Comparison of ENCODE assay signal across 8 mouse cellular contexts in the genomic region with DNA sequence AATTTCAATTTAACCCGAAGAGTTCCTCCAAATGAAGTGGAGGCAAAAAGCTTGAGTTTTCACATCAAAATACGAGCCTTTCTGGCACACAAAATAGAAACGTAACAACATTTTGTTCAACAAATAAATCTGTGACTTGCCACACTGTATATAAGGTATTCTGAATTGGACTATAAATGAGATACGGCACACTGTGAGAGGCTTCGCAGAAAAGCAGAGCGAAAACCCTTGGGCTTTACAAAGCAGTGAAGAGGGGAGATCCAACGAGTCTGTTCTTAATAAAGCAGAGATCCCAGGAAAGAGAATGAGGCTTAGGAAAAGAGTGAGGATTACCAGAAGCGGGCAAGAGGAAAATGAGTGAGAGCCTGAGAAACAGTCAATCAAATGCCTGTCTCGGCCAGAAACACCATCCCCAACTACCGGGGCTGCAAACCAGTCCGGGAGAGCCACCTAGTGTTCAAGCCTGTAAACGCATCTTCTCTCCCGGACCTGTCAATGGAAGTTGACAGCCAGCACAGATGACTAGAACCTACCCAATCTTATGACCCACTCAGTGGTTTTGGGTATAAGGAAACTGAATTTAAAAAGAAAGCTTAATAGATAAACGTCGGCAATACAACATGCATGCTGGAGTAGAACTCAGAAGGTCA. TPM values are rescaled to one million over a fixed set of nuclear protein-coding genes. Genes with fewer than 3 reads are reported as not detected.
DNase-seq lines count a peak whose midpoint lies in the region; ATAC-seq and TF ChIP-seq lines count a peak whose summit lies in the region.
"Had no signal": no experiment of that assay in that cellular context is flagged by ENCODE, and none has a peak within 500 bp of the region (broad histone marks: within the 10 kb centered on the region; RNA-seq: fewer than 3 reads in every experiment).

No protein-coding gene starts in this region.

- no peak overlapping the region for H3K27ac ChIP-seq in bone marrow, adult 2 months (ENCODE audit: control insufficient read depth, insufficient read depth, low read depth, low read length, poor library complexity)
- no peak overlapping the region for H3K27ac ChIP-seq in embryonic fibroblast, embryonic 13.5 days (ENCODE audit: insufficient read depth, low read length)
- no peak overlapping the region for H3K27ac ChIP-seq in hindbrain, embryonic 14.5 days

- DNase-seq in Muller cell, postnatal 12 days (ENCODE audit: inconsistent ontology term): peak; percentile 31
- peak; percentile 90 for DNase-seq in hindbrain, embryonic 14.5 days (ENCODE audit: low spot score)
- DNase-seq in layer of hippocampus, postnatal 25 days (ENCODE audit: extremely low spot score in 1 of 2, low spot score in 1 of 2): peak; percentile 56 to 79
- peak; percentile 77 for DNase-seq in right cerebral cortex, postnatal 4 days

- H3K4me1 ChIP-seq in bone marrow, adult 2 months (ENCODE audit: control insufficient read depth, insufficient read depth, low read length): no peaks in the 10 kb centered on the region
- no peaks in the 10 kb centered on the region for H3K4me1 ChIP-seq in embryonic fibroblast, embryonic 13.5 days (ENCODE audit: control insufficient read depth, insufficient read depth, low read length)
- no peaks in the 10 kb centered on the region for H3K4me1 ChIP-seq in hindbrain, embryonic 14.5 days (replicated peaks; ENCODE audit: control insufficient read depth, insufficient read depth, low read length)

- peak; percentile 91 for ATAC-seq in hindbrain, embryonic 14.5 days (ENCODE audit: low FRiP score)
- peak; percentile 83; the same call in 1 of the 2 replicates for ATAC-seq in megakaryocyte-erythroid progenitor cell, adult 5-6 weeks (replicated peaks; ENCODE audit: low FRiP score, low TSS enrichment, poor library complexity, severe bottlenecking)

- no peak overlapping the region for H3K9ac ChIP-seq in hindbrain, embryonic 14.5 days

- no peak for TF ChIP-seq POLR2A in bone marrow, adult 2 months (IDR thresholded peaks at IDR 0.05; ENCODE audit: borderline replicate concordance, control insufficient read depth, low read depth, low read length)
- TF ChIP-seq POLR2A in embryonic fibroblast, embryonic 13.5 days (IDR thresholded peaks at IDR 0.05; ENCODE audit: low read depth, low read length): no peak

- H3K4me2 ChIP-seq in hindbrain, embryonic 14.5 days (replicated peaks): peak overlapping the region; percentile 31; the same call in 1 of the 2 replicates

- H3K36me3 ChIP-seq in hindbrain, embryonic 14.5 days (replicated peaks; ENCODE audit: control insufficient read depth, insufficient read depth): no peaks in the 10 kb centered on the region

- H3K4me3 ChIP-seq in bone marrow, adult 2 months (replicated peaks; ENCODE audit: control insufficient read depth, low read depth, low read length): no peak overlapping the region
- no peak overlapping the region for H3K4me3 ChIP-seq in embryonic fibroblast, embryonic 13.5 days (ENCODE audit: insufficient read depth, low read length)
- no peak overlapping the region for H3K4me3 ChIP-seq in hindbrain, embryonic 14.5 days (replicated peaks; ENCODE audit: low read length)

- WGBS in bone marrow, adult 2 months: 38% methylated on average over 15 of the region's 15 CpGs
- WGBS in hindbrain, embryonic 14.5 days: 33% methylated on average over 15 of the region's 15 CpGs

- TF ChIP-seq CTCF in bone marrow, adult 2 months (IDR thresholded peaks at IDR 0.05; ENCODE audit: control insufficient read depth, insufficient read depth, low read length): peak; percentile 36; the same call in 1 of the 2 replicates
- peak; percentile 43 for TF ChIP-seq CTCF in embryonic fibroblast, embryonic 13.5 days (IDR thresholded peaks at IDR 0.05; ENCODE audit: borderline replicate concordance, insufficient read depth, low read length)

- H3K27me3 ChIP-seq in hindbrain, embryonic 14.5 days (ENCODE audit: control insufficient read depth, insufficient read depth, low read length): no peaks in the 10 kb centered on the region

- no peaks in the 10 kb centered on the region for H3K9me3 ChIP-seq in hindbrain, embryonic 14.5 days (ENCODE audit: control insufficient read depth, low read length)

RNA-seq across cellular contexts. Expression of a gene that starts 36.2 kb away (rescaled TPM):
- not detected in 2 replicates for polyA plus RNA-seq in bone marrow, adult 2 months (2011; ENCODE audit: insufficient read depth, insufficient read length, low replicate concordance, missing spikeins)
- not detected in 2 replicates for polyA plus RNA-seq in embryonic fibroblast, embryonic 13.5 days (2011; ENCODE audit: insufficient read length, low read depth, missing spikeins)
- not detected in 2 replicates for polyA plus RNA-seq in hindbrain, embryonic 14.5 days (2014; fragmentation: Nextera tagmentation; extraction: Ambion mirVana)
- not detected for total RNA-seq in layer of hippocampus, postnatal 25 days (2021)
- not detected in 2 replicates for total RNA-seq in megakaryocyte-erythroid progenitor cell, adult 5-6 weeks (2014; fragmentation: Nextera tagmentation)
- not detected in 2 replicates for total RNA-seq in megakaryocyte-erythroid progenitor cell, adult 5-6 weeks (2017)
- polyA plus RNA-seq: liver, embryonic 16.5 days had no signal

RNA-seq across cellular contexts. Expression of a gene that starts 38.9 kb away (rescaled TPM):
- polyA plus RNA-seq in bone marrow, adult 2 months (2011; ENCODE audit: insufficient read depth, insufficient read length, low replicate concordance, missing spikeins): not detected in 2 replicates
- polyA plus RNA-seq in embryonic fibroblast, embryonic 13.5 days (2011; ENCODE audit: insufficient read length, low read depth, missing spikeins): 1.2 and 2.1 TPM in 2 replicates
- 2.0 TPM in 2 replicates for polyA plus RNA-seq in hindbrain, embryonic 14.5 days (2014; fragmentation: Nextera tagmentation; extraction: Ambion mirVana)
- total RNA-seq in layer of hippocampus, postnatal 25 days (2021): under 1 TPM; 0.25 to 0.38 TPM
- total RNA-seq in megakaryocyte-erythroid progenitor cell, adult 5-6 weeks (2014; fragmentation: Nextera tagmentation): not detected in 2 replicates
- not detected in 2 replicates for total RNA-seq in megakaryocyte-erythroid progenitor cell, adult 5-6 weeks (2017)

Comparison
In these comparisons a context has a peak if more than half of its experiments do, and no peak if none do; other contexts are left out.
1. DNase-seq: peak in every context shown above with its lines; median percentile 90 in hindbrain, embryonic 14.5 days; 77 in right cerebral cortex, postnatal 4 days; 68 in layer of hippocampus, postnatal 25 days; 31 in Muller cell, postnatal 12 days.